Mouse (Mus musculus) MEL (cell line): ENCODE measurements around the gene Ccnc.

ENCODE experiments used
- CTCF ChIP-seq, 3 experiments: IDR thresholded peaks in 2 of 3; conservative IDR thresholded peaks in 1 of 3; 2 replicates each; pipeline ENCODE4 v1.5.1; 2011 to 2012; ENCODE audit warnings: low read length in 3 of 3, low read depth in 2 of 3, mild to moderate bottlenecking in 2 of 3, improper control_type of control experiment in 1 of 3, inconsistent platforms in 1 of 3, mixed read lengths in 1 of 3, moderate library complexity in 1 of 3; ENCODE audit not compliant: control insufficient read depth in 1 of 3, insufficient read depth in 1 of 3, poor library complexity in 1 of 3, severe bottlenecking in 1 of 3
- GATA1 ChIP-seq: IDR thresholded peaks from 2 replicates; pipeline ENCODE4 v1.6.1; 2011; ENCODE audit warnings: low read depth, low read length, improper control_type of control experiment
- MEF2A ChIP-seq: IDR thresholded peaks from 2 replicates; pipeline ENCODE4 v1.6.1; 2014; ENCODE audit warnings: low read depth, mild to moderate bottlenecking, inconsistent platforms, low read length, improper control_type of control experiment; ENCODE audit not compliant: poor library complexity, insufficient replicate concordance, severe bottlenecking; ENCODE audit errors: extremely low read depth
- NELFE ChIP-seq: IDR thresholded peaks from 2 replicates; pipeline ENCODE4 v1.6.1; 2011; ENCODE audit warnings: low read depth, low read length, improper control_type of control experiment
- POLR2A ChIP-seq, 2 experiments: IDR thresholded peaks; 2 replicates each; pipeline ENCODE4 v1.6.1; 2011 to 2012; ENCODE audit warnings: low read length in 2 of 2, mild to moderate bottlenecking in 2 of 2, control low read depth in 1 of 2, improper control_type of control experiment in 1 of 2, low read depth in 1 of 2, moderate library complexity in 1 of 2; ENCODE audit not compliant: control insufficient read depth in 1 of 2, insufficient read depth in 1 of 2, poor library complexity in 1 of 2
- USF2 ChIP-seq, 2 experiments: IDR thresholded peaks; 2 replicates each; pipeline ENCODE4 v1.6.1; 2011 to 2012; ENCODE audit warnings: improper control_type of control experiment in 2 of 2, low read length in 2 of 2, borderline replicate concordance in 1 of 2, inconsistent platforms in 1 of 2, low read depth in 1 of 2, mild to moderate bottlenecking in 1 of 2; ENCODE audit not compliant: insufficient read depth in 1 of 2

- TF ChIP-seq POLR2A (IDR thresholded peaks at IDR 0.05; ENCODE audit: control insufficient read depth in 1 of 2, insufficient read depth in 1 of 2, low read depth in 1 of 2, low read length in 2 of 2, poor library complexity in 1 of 2) (no peak), GATA1 (no peak), MEF2A (no peak), CTCF (IDR thresholded peaks at IDR 0.05 in 2 of 3, conservative IDR thresholded peaks at IDR 0.05 in 1 of 3; ENCODE audit: control insufficient read depth in 1 of 3, insufficient read depth in 1 of 3, low read depth in 2 of 3, low read length in 3 of 3, poor library complexity in 1 of 3, severe bottlenecking in 1 of 3) (no peak), NELFE (no peak), USF2 (IDR thresholded peaks at IDR 0.05; ENCODE audit: borderline replicate concordance in 1 of 2, insufficient read depth in 1 of 2, low read depth in 1 of 2, low read length in 2 of 2) (no peak)
These were observed 49.4 kb downstream of the Ccnc start for GRCm38 (mm10) chr4:21776946-21777265.
